Mouse (Mus musculus): ENCODE results near the gene Car2. TPM values are rescaled to one million over a fixed set of nuclear protein-coding genes. Genes with fewer than 3 reads are reported as not detected.

Car2 gene
- 1.8 TPM for polyA plus RNA-seq (2015; fragmentation: Illumina TruSeq; extraction: RNeasy Lipid Tissue Mini Kit (QIAGEN cat#74804); ENCODE audit: insufficient read depth, low read depth, low replicate concordance)

DNA sequence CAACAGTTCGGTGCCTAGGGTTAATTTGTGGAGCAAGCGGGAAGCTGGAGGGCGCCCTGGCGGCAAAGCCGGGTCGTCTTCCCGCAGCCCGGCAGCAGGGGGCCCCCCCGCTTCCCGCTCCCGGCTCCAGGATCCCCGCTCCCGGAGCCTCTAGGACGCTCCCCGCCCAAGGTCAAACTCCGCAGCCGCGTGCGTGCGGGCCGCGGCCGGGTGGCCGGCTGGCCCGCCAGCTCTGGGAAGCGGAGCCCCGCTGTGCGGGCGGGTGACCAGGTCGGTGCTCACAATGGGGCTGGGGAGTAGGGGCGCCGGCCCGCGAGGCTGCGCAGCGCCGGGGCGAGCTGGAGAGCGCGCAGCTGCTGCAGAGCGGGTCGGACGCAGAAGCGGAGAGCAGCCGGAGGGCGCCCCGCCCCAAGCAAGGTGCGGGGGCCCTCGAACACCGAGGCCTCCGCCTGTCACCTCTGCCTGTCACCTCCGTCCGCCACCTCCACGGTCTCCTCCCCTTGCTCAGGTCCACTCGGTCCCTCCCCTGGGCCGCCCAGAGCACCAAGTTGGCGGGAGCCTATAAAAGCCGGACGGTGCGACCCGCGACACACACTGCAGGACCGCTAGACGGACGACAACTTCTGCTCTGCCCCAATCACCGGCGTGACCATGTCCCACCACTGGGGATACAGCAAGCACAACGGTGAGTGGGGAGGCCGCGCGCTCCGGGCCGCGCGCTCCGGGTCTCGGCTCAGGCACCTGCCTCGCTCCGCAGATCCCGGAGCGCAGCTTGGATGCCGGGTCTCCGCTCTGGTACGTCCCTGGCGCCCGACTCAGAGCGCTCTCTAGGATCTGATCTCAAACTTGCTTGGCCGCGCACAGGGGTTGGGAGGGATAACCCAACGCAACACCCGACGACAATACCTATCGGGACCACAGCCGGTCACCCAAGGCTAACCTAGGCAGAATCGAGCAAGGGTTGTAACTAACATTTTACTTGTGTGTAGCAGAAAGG lies at the start of gene Car2:
TSS of gene Car2 (plus strand) at position 172 of the 997 bp plus-strand sequence.

GRCm38 (mm10) chr3:14863022-14863711 lies 22.9 kb upstream of the Car2 start, which contains the start of gene Car3:
TSS of gene Car3 (plus strand) at chr3:14863512.

Other genes starting within 250 kb of the Car2 start
- 1.6 TPM for gene Car13, start 244.5 kb upstream of the Car2 start, polyA plus RNA-seq (2015; fragmentation: Illumina TruSeq; extraction: RNeasy Lipid Tissue Mini Kit (QIAGEN cat#74804); ENCODE audit: insufficient read depth, low read depth, low replicate concordance)
- gene Car1, start 77.9 kb upstream of the Car2 start, polyA plus RNA-seq (2015; fragmentation: Illumina TruSeq; extraction: RNeasy Lipid Tissue Mini Kit (QIAGEN cat#74804); ENCODE audit: insufficient read depth, low read depth, low replicate concordance) = not detected
- gene Car3, start 22.8 kb upstream of the Car2 start, polyA plus RNA-seq (2015; fragmentation: Illumina TruSeq; extraction: RNeasy Lipid Tissue Mini Kit (QIAGEN cat#74804); ENCODE audit: insufficient read depth, low read depth, low replicate concordance) = 121 TPM